Comparison of ENCODE assay signal across 8 mouse cellular contexts in genomic region chr3:87616957-87617810, GRCm38 (mm10). TPM values are rescaled to one million over a fixed set of nuclear protein-coding genes. Genes with fewer than 3 reads are reported as not detected.
DNase-seq lines count a peak whose midpoint lies in the region.

Gene Arhgef11 (plus strand): TSS chr3:87617559.

- H3K36me3 ChIP-seq in hindbrain, embryonic 10.5 days, result no peaks in the 10 kb centered on the region

- no peaks in the 10 kb centered on the region for H3K9me3 ChIP-seq in hindbrain, embryonic 10.5 days

- peaks cover 3% of the 10 kb centered on the region; the same call in 1 of the 2 replicates for H3K27me3 ChIP-seq in hindbrain, embryonic 10.5 days (ENCODE audit: insufficient read depth, poor library complexity, severe bottlenecking)

- peak within 1 kb of the TSS; percentile 72 for H3K4me3 ChIP-seq in hindbrain, embryonic 10.5 days

- H3K4me1 ChIP-seq in hindbrain, embryonic 10.5 days (replicated peaks), result peaks cover 44% of the 10 kb centered on the region

- peak within 1 kb of the TSS; percentile 96 for H3K27ac ChIP-seq in hindbrain, embryonic 10.5 days

- peak; percentile 89 for DNase-seq in MN1 (ENCODE audit: low spot score)
- DNase-seq in cerebellum, adult 9-10 months, result peak; percentile 76
- peak in 1 of 2 experiments; percentile 48 for DNase-seq in frontal cortex, adult 2 months (ENCODE audit: extremely low spot score in 1 of 2, low spot score in 1 of 2)
- peak; percentile 89 for DNase-seq in hindbrain, embryonic 10.5 days (ENCODE audit: low spot score)
- DNase-seq in layer of hippocampus, postnatal 14 days (ENCODE audit: low spot score in 2 of 2), result peak; percentile 59 to 61
- DNase-seq in lung, postnatal 10 days, result peak; percentile 84
- DNase-seq in ovary, postnatal 36 days (ENCODE audit: low spot score), result peak; percentile 88
- DNase-seq in thymus, postnatal 25 days, result peak; percentile 76

- 2% methylated on average over 99 of the region's 101 CpGs for WGBS in hindbrain, embryonic 10.5 days

RNA-seq across cellular contexts. Expression of gene Arhgef11, which starts in this region (rescaled TPM):
- polyA plus RNA-seq in frontal cortex, adult 2 months (2012; rRNA removed), result 36.4 and 39.4 TPM in 2 replicates
- 14.9 and 18.7 TPM in 2 replicates for polyA plus RNA-seq in hindbrain, embryonic 10.5 days (2016; fragmentation: Nextera tagmentation; extraction: Ambion mirVana)
- total RNA-seq in layer of hippocampus, postnatal 14 days (2021), result 10 to 100 TPM; 57.2 to 60.8 TPM
